Mouse (Mus musculus): ENCODE results near the gene Spef1.

GRCm38 (mm10) chr2:131139287-131139686, 47.8 kb downstream of the Spef1 start:
- TF ChIP-seq POLR2A (IDR thresholded peaks at IDR 0.05; ENCODE audit: low read depth, low read length) (no peak), CTCF (IDR thresholded peaks at IDR 0.05; ENCODE audit: extremely low read depth, insufficient read depth, insufficient read length, insufficient replicate concordance) (no peak)

Measured in spleen, adult 2 months (tissue).